Mouse (Mus musculus): ENCODE results near the gene Hvcn1. TPM values are rescaled to one million over a fixed set of nuclear protein-coding genes. Genes with fewer than 3 reads are reported as not detected.

Hvcn1 gene
- polyA plus RNA-seq, 3 experiments from 2014 or later = 31.9 to 54.2 (median 48.9) TPM

GRCm38 (mm10) chr5:122235196-122235836, 28.7 kb downstream of the Hvcn1 start:
- ATAC-seq = peak; percentile 18

- no peak for ATAC-seq
Observed at GRCm38 (mm10) chr5:122237200-122237599, 30.6 kb downstream of the Hvcn1 start.

GRCm38 (mm10) chr5:122239618-122240017, 33.0 kb downstream of the Hvcn1 start:
- no peak for ATAC-seq

GRCm38 (mm10) chr5:122240521-122240920, 33.9 kb downstream of the Hvcn1 start:
- no peak for ATAC-seq

- no peak for ATAC-seq
Observed at GRCm38 (mm10) chr5:122240989-122241388, 34.4 kb downstream of the Hvcn1 start.

- ATAC-seq = no peak
Observed at GRCm38 (mm10) chr5:122242521-122243123, 36.0 kb downstream of the Hvcn1 start.

- ATAC-seq = no peak
Observed at GRCm38 (mm10) chr5:122243781-122244523, 37.3 kb downstream of the Hvcn1 start.

- no peak for ATAC-seq
Observed at GRCm38 (mm10) chr5:122245186-122245585, 38.6 kb downstream of the Hvcn1 start.

- no peak for ATAC-seq
Observed at GRCm38 (mm10) chr5:122246547-122247167, 40.1 kb downstream of the Hvcn1 start.

- no peak for ATAC-seq
Observed at GRCm38 (mm10) chr5:122247529-122247928, 40.9 kb downstream of the Hvcn1 start.

- no peak for ATAC-seq
Observed at GRCm38 (mm10) chr5:122247934-122248333, 41.3 kb downstream of the Hvcn1 start.

GRCm38 (mm10) chr5:122249281-122249680, 42.7 kb downstream of the Hvcn1 start:
- no peak for ATAC-seq

GRCm38 (mm10) chr5:122251895-122252606, 45.4 kb downstream of the Hvcn1 start:
- no peak for ATAC-seq

GRCm38 (mm10) chr5:122258027-122258741, 51.6 kb downstream of the Hvcn1 start:
- peak; percentile 74 for ATAC-seq

GRCm38 (mm10) chr5:122262104-122262503, 55.5 kb downstream of the Hvcn1 start:
- ATAC-seq = no peak

GRCm38 (mm10) chr5:122263933-122264905, 57.6 kb downstream of the Hvcn1 start, which contains the start of gene Tctn1:
TSS of gene Tctn1 (minus strand) at chr5:122264460.
- ATAC-seq = peak; percentile 99

GRCm38 (mm10) chr5:122265187-122265586, 58.6 kb downstream of the Hvcn1 start:
- no peak for ATAC-seq

GRCm38 (mm10) chr5:122265942-122266341, 59.3 kb downstream of the Hvcn1 start:
- ATAC-seq = no peak

- no peak for ATAC-seq
Observed at GRCm38 (mm10) chr5:122267136-122267535, 60.5 kb downstream of the Hvcn1 start.

GRCm38 (mm10) chr5:122267899-122268298, 61.3 kb downstream of the Hvcn1 start:
- no peak for ATAC-seq

All from inflammation-experienced regulatory T-cells, adult 6 months (primary cell).